Mouse (Mus musculus): Measurements from ENCODE around the gene Zfx.
A peak's percentile ranks its signal among the peaks of the same experiment; 100 is the strongest.

Zfx gene

GRCm38 (mm10) chrX:94123059-94123839, at the start of gene Zfx:
TSS of gene Zfx (minus strand) at chrX:94123702.
- no peak for DNase-seq (ENCODE audit: low read depth, low spot score)

- no peak for DNase-seq (ENCODE audit: low read depth, low spot score)
Observed at GRCm38 (mm10) chrX:94169348-94169747, 45.8 kb upstream of the Zfx start.

- DNase-seq (ENCODE audit: low read depth, low spot score): no peak
Observed at GRCm38 (mm10) chrX:94152251-94152830, 28.8 kb upstream of the Zfx start.

GRCm38 (mm10) chrX:94150471-94150870, 27.0 kb upstream of the Zfx start:
- DNase-seq (ENCODE audit: low read depth, low spot score): no peak

GRCm38 (mm10) chrX:94142004-94142771, 18.7 kb upstream of the Zfx start:
- DNase-seq (ENCODE audit: low read depth, low spot score): no peak

GRCm38 (mm10) chrX:94140080-94140479, 16.6 kb upstream of the Zfx start:
- DNase-seq (ENCODE audit: low read depth, low spot score): no peak

GRCm38 (mm10) chrX:94138256-94138655, 14.8 kb upstream of the Zfx start:
- DNase-seq (ENCODE audit: low read depth, low spot score): no peak

GRCm38 (mm10) chrX:94135084-94135483, 11.6 kb upstream of the Zfx start:
- DNase-seq (ENCODE audit: low read depth, low spot score): no peak

GRCm38 (mm10) chrX:94133551-94133950, 10.0 kb upstream of the Zfx start:
- DNase-seq (ENCODE audit: low read depth, low spot score): no peak

- no peak for DNase-seq (ENCODE audit: low read depth, low spot score)
Observed at GRCm38 (mm10) chrX:94132239-94132638, 8.7 kb upstream of the Zfx start.

- DNase-seq (ENCODE audit: low read depth, low spot score): no peak
Observed at GRCm38 (mm10) chrX:94129712-94130111, 6.2 kb upstream of the Zfx start.

GRCm38 (mm10) chrX:94125950-94126349, 2.4 kb upstream of the Zfx start:
- no peak for DNase-seq (ENCODE audit: low read depth, low spot score)

- no peak for DNase-seq (ENCODE audit: low read depth, low spot score)
Observed at GRCm38 (mm10) chrX:94122709-94123058, 818 bp downstream of the Zfx start.

- DNase-seq (ENCODE audit: low read depth, low spot score): peak; percentile 61
Observed at GRCm38 (mm10) chrX:94121866-94122708, 1.4 kb downstream of the Zfx start.

GRCm38 (mm10) chrX:94121161-94121856, 2.2 kb downstream of the Zfx start:
- no peak for DNase-seq (ENCODE audit: low read depth, low spot score)

GRCm38 (mm10) chrX:94118350-94118749, 5.2 kb downstream of the Zfx start:
- no peak for DNase-seq (ENCODE audit: low read depth, low spot score)

GRCm38 (mm10) chrX:94115882-94116281, 7.6 kb downstream of the Zfx start:
- DNase-seq (ENCODE audit: low read depth, low spot score): no peak

GRCm38 (mm10) chrX:94105964-94106363, 17.5 kb downstream of the Zfx start:
- no peak for DNase-seq (ENCODE audit: low read depth, low spot score)

GRCm38 (mm10) chrX:94102938-94103337, 20.6 kb downstream of the Zfx start:
- DNase-seq (ENCODE audit: low read depth, low spot score): no peak

- no peak for DNase-seq (ENCODE audit: low read depth, low spot score)
Observed at GRCm38 (mm10) chrX:94100561-94100960, 22.9 kb downstream of the Zfx start.

GRCm38 (mm10) chrX:94091001-94091400, 32.5 kb downstream of the Zfx start:
- DNase-seq (ENCODE audit: low read depth, low spot score): no peak

Measured in WW6 (cell line).